Mouse (Mus musculus): ENCODE data around the gene Setd4.

- TF ChIP-seq CTCF (conservative IDR thresholded peaks at IDR 0.05; ENCODE audit: low read length) (no peak), NANOG (IDR thresholded peaks at IDR 0.05; ENCODE audit: borderline replicate concordance, low read length) (no peak), POU5F1 (IDR thresholded peaks at IDR 0.05; ENCODE audit: borderline replicate concordance, low read length) (no peak)
Observed at GRCm38 (mm10) chr16:93608731-93609130, 4.9 kb upstream of the Setd4 start.
